Mouse (Mus musculus): ENCODE data around the gene Nostrin.

Gene Nostrin

DNA sequence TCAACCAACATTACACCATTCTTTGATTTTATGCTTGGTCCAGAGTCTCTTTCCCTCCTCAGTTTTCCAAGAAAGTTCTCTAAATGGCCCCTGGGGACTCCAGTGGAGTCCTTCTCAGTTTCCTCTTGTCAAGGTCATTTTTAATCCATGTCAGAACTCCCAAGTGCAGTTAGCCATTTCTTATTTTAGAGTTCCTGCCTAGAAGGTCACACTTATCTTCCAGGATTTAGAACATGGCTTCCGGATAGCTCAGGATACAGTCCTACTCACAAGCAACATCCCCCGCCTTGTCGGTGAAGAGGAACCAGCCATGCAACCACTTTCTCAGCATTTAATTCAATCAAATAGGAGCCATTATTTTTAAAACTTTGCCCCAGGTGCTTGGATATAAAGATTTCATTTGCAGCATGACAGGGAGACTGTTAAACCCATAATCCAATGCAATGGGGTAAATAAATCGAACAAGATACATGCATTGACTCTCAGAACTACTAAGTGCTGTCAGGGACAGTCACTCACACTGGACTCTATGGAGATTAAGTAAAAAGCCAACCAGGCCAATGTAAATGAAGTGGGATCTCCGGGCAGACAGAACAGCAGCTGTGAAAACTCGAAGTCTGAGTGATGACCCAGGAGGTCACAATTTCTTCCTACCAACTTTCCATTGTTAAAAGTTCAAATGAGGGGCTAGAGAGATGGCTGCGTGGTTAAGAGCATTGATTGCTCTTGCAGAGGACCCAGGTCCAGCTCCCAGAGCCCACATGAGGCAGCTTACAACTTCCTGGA lies 6.0 kb upstream of the Nostrin start:
- DNase-seq, result no peak

DNA sequence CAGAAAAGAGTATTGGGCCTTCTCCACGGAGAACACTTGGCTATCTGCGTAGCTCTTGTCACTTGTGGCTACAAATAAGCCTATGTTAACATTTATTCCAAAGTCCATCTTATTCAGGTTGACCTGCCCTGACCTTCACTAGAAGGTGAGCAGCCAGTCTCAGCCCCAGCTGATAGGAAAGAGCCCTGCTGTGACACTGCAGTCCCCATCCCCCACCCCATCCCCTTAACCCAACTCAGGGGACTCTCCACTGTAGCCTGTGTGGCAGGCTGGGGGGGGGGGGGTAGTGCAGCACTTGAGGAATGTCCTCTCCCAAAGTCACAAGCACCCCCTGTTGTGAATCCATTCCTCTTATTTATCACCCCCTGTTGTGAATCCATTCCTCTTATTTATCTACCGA lies 3.6 kb upstream of the Nostrin start:
- DNase-seq, result no peak

DNA sequence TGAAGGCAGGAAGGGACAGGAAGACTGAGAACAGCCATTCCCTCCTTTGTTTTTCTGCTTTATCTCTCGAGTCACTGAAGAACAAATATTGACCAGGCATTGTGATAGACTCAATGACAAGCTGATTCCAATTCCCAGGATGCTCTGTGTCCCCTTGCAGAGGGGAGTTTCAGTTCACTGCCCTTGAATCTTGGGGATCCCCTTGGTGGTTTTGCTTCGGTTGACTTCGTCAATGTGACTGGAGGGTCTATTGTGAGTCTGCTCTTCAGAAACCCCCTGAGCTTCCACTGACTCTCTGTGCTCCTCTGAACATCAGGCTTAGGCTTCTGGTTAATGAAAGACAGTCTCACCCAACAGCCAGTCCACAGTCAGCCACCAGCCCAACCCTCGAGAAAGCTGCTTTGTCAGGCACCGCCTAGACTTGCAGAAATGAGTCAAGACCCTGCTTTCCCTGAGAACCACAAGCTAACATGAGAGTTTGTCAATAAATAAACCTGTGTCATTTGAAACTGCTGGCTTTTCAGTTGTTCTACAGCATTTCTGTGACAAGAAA lies 3.0 kb upstream of the Nostrin start:
- no peak for DNase-seq

DNA sequence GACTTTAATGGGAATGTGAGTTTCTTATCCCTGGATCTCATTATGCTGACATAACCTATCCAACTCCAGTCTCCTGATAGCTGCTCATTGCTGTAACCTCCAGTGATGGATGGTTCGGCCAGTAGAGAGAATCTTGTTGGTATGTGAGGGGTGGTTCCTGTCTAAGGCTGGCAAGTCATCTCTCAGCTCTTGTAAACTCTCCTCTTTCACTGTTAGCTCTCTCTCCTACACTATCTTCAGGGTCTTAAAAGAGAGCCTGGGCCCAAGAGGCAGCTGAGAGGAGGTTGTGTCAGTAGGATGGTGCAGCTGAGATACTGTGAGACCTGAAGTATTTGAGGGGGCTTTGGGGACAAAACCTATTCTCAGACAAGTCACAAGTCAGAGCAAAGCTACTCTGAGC lies 1.4 kb upstream of the Nostrin start:
- DNase-seq, result no peak

DNA sequence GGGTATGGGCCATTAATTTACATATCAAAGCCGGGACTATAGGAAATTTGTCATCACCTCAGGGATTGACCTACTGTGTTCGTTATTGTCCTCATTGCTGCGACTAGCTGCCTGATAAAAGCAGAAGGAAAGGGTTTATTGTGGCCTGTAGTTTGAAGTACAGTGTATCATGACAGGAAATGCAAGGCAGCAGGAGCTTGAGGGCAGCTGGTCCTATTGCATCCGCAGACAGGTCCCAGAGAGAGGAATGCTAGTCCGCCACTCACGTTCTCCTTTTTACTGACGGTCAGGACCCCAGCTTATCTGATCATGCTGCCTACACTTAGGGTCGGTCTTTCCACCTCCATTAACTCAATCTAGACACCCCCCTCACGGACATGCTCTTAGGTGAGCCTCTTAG lies 663 bp upstream of the Nostrin start:
- DNase-seq, result no peak

DNA sequence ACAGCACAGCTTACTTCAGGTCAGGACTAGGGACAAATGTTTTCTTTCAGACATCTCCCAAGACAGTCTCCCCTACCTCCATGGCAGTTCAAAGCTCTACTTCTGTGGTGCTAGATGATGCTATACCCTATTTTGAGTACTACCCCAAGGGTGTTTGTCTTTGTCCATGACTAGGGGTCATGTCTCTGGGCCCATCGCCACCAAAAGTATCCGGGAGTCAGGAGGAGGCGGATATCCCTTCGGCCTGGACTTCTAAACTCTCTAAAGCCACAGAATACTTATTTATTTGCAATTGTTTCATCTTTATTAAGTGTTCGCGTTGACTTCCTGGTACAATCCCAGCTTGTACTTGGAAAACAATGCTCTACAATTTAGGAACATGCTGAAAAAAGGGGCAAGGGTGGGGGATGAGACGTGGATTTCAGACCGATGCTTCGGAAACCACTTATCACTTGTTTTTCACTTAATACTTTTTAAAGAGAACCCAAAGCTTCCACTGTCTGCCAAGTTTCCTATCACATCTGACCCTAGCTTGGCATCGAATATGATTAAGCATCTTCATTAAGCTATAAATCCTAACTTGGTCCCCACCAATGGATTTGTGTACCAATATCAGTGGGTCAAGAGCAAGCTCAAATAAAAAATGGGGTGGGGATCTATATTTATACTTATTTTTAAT lies 1.9 kb downstream of the Nostrin start:
- DNase-seq, result no peak

DNA sequence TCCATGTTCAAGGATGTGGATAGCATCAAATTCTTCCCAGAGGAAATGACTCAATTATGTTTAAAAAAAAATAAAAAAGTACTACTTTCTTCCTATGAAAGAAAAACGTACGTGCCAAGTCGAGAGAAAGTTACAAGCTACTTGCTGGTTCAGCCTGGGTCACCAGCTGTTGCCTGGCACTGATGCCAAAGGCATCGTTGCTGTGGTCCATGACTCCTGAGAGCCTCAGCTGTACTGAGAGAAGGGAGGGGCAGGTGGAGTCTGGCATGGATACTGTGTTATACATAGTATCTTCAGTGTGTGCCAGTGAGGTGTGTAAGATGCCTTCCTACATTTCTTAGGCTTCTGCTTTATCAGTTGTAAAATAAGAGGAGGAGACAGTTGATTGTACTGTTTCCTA lies 3.2 kb downstream of the Nostrin start:
- no peak for DNase-seq

DNA sequence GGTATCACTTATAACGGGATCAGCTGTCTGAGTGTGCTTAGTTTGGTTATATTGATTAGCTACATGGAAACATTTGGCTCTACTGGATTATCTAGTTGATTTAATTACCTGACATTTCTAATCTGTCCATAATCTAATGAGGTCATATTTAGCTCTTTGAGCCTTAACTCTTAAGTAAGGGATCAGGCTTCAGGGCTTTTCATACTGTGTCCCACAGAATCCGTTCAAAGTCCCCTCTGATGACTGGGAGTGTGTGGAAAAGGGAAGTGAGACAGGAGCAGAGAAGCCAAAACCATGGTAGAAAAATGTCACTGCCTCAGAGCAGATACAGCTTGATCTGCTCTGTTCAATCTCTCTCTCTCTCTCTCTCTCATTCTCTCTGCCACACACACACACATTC lies 4.6 kb downstream of the Nostrin start:
- DNase-seq, result no peak

DNA sequence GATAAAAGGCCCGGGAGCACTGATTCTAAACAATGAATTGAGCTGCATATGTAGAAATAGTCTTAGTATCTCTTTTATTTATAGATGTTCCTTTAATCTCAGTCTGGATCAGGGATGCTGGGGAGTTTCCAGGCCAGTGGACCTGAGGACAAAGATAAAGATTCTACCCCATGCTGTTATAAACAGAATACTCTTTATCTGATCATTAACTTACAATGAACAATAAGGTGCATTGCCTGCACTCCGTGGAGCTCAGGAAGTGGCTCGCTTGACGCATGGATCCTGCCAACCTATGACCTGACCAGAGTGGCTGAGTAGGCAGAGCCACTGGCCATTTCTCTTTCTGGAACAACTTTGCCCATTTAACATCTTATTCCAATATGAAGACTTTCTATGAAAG lies 5.2 kb downstream of the Nostrin start:
- no peak for DNase-seq

DNA sequence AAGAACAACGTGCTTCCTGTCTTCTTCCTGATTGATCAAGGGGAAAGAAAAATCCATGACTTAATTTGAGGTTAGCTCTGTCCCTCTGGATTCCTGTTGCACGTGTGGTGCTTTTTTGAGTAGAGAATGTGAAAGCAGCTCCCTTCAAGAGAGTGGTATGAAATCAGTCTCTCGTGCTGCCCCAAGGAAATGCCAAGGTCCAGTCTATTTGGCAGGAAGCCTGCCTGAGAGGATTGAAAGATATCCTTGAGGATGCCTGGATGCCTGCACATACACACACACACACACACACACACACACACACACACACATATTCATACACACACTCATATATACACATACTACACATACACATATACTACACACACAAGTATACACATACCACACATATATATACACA lies 13.1 kb downstream of the Nostrin start:
- no peak for DNase-seq

DNA sequence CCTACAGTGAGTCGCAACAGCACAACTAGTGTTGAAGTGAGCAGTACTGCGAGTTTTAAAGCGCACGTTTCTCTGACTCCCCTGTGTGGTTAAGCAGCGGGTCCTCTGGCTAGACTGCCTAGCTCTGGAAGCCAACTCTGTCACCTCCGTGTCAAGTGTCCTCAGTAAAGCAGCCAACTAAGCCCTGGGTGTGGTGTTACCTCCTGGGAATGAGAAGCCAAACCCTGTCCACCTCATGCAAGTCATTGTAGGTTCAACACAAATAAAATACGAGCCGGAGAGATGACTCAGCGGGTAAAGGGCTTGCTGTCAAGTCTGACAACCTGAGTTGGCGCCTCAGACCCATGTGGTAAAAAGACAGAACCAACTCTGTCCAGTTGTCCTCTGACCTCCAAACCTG lies 13.6 kb downstream of the Nostrin start:
- DNase-seq, result no peak

DNA sequence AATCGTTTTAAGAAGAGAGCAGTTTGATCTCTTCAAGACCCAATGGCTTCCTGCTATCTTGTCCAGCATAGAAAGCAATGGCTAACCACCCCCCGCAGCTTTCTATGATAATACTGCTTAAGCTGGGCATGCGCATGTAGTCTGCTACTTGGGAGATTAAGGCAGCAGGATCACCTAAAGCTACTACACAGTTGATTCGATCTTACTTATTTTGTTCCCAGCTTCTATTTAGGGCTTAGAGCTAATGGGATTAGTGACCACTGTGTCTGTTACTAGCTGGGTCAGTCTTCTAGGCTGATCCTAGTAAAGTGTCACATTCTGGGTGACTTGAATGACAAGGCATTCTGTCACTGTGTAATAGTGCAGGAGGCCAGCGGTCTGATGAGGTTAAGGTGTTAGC lies 15.2 kb downstream of the Nostrin start:
- DNase-seq, result no peak

DNA sequence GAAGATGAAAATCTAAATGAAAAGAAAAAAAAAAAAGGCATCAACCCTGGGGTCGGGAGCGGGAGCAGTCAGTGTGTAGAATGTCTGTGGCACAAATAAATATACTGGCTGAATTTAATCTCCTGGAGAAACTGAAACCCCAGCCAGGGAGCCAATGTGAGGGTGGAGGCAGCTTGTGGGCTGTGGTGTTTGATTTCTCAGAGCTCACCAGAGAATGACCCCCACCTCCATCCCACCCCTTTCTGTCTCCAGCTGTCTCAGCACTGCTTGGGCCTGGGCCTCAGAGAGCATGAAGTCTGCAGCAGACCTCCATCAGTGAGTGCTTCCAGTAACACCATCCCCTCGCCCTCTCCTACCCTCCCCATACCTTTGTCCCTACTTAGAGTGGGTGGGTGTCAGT lies 20.3 kb downstream of the Nostrin start:
- DNase-seq, result no peak

DNA sequence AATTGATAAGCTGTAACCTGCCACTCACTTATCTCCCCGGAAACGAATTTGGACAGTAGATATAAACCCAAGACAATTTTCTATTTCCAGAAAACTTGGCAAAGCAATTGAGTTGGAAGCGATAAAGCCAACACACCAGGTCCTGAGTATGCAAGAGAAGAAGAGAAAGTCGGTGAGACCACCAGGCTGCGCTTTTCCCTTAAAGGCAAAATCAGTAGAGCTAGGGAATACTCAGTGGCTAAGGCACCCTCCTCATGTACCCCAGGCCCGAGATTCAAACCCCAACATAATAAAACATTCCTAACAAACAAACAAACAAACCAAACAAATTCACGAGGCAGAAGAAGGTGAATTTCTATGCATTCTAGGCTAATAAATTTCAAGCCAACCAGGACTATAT lies 20.7 kb downstream of the Nostrin start:
- no peak for DNase-seq

DNA sequence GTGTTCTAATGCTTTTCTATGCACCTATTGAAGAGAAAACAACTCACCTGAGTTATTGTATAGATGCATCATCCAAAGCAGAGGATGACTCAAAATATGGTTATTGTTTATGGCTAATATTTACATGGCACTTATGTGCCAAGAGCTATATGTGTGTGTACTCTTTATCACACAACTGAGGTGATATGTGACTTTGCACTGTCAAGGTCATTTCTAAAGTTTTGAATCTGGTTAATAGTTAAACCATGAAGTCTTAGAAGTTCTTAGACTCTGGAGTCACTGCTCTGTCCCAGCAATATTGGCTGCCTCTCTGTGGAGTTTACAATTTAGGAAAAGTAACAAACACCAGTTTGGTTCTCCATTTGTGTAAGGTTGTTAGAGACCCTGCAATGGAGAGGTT lies 23.3 kb downstream of the Nostrin start:
- DNase-seq, result no peak

DNA sequence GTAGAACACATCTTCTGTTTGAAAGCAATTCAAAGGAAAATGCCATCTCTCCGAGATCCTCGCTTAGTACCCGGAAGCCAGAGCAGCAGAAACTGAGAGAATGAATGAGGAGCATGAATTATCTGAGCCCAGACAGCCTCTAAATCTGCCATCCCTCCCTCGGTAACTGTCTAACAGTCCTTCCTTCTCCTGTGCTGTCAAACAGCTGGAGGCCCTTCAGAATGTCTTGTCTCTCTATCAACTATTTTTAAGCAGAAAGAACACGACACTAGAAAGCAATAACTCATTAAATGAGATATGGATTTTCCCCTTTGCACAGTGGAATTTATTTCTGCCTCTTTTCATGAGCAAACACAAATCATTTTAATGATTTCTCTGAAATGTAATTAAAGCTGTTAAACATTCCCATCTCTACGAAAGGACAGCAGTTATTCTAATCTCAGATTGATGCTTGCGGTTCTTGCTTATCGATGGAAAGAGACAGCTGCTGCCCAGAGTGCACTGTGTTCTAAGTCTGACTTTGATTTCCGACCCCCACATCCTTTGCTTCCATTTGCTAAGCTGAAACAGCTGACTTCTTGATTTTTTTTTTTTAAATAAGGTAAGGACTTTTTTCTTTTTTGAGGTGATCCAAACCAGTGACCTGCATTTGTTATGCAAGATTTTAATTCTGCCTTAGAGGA lies 34.9 kb downstream of the Nostrin start:
- DNase-seq, result no peak

DNA sequence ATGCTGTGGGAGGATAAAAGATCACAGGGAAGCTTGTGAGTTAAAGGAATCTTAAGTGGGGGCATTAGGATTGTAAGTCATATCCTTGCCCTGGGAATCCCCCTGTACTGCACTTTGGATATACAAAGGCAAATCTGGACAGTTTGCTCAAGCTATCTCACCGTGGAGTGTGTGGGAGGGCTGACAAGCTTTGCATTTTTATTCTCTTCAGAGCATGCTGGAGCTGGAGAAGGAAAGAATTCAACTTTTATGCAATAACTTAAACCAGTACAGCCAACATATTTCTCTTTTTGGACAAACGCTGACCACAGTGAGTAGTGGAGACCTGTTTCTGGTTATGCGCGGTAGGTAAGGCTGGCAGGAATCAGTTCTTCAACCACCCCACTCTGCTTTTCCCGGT lies 39.7 kb downstream of the Nostrin start:
- DNase-seq, result no peak

DNA sequence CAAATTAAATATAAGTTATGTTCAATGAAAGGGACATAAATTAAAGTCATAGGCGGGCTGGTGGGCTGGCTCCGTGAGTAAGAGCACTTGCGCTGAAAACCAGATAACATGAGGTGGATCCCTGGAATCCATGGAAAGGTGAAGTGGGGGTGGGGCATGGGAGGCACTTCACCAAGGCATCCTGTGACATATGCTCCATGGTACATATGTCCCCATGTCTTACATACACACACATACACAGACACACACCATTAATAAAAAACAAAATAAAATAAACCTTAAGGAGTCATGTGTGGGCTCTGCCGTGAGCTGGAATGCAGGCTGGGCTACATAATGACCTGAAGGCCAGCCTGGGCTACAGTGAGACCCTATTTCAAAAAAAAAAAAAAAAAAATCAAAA lies 44.1 kb downstream of the Nostrin start:
- DNase-seq, result no peak

DNA sequence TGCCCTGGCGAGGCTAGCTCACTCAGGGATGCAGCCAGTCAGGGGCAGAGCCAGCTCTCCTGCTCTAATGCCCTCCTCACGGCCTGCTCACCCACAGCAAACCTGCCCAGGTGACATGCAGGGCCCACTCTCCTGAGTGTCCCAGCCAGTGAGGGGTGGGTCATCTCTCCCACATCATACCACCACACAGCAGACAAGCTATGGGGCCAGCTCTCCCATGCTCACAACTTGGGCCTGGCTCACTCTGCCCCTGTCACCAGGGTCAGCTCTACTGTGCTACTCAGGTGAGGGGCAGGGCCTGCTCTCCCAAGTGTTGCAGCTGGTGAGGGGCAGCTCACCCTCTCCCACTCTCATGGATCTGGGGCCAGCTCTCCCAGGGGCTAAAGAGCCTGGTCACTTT lies 52.4 kb downstream of the Nostrin start:
- DNase-seq, result no peak

DNA sequence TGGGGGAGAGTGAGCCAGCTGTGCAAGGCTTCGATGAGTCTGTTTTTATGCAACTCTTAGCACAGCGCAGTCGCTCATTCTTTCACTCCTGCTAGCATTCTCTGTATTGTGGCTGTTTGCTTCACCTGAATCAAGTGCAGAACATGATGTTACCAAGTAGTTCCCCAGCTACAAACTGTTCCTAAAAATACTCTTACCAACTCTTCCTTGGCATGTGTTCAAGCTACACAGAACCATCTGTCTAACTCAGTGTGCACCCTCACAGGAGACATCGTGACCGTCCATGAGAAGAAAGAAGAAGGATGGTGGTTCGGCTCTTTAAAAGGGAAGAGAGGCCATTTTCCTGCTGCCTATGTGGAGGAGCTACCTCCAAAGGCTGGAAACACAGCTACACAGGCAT lies 53.1 kb downstream of the Nostrin start:
- DNase-seq, result no peak

DNA sequence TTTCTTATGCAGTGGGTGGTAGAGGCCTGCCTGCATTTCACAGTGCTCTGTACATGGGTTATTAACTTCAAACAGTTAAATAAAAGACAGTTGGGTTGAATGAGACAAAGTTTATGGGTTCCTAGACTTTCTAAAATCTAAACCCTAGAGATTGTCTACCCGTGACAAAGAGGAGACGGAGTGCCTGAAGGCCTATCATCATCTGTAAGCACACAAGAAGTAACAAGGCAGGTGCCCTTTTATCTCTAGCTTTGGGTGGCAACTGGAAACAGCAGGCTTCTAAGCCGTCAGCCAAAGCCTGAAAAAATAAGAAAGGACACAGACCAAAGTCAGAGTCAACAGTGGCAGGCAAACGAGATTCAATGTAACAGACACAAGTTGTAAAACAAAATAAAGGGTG lies 53.6 kb downstream of the Nostrin start:
- no peak for DNase-seq

DNA sequence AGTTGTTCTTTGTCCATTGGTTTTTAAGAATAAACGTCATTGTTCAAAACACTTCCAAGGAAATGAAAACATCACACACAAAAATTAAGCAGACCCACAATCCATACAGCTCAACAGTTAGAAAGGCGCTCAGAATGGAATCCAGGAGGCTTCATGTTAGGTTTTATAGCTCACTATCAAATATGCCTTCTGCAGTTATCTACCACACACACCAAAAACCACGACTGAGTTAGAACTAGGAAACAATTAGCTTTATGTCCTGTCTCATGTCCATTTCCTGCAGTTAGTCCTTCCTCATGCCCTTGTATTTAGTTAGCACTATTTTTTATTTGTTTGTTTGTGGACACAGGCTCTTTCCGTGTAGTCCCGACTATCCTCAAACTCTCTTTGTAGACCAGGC lies 55.5 kb downstream of the Nostrin start:
- DNase-seq, result no peak

DNA sequence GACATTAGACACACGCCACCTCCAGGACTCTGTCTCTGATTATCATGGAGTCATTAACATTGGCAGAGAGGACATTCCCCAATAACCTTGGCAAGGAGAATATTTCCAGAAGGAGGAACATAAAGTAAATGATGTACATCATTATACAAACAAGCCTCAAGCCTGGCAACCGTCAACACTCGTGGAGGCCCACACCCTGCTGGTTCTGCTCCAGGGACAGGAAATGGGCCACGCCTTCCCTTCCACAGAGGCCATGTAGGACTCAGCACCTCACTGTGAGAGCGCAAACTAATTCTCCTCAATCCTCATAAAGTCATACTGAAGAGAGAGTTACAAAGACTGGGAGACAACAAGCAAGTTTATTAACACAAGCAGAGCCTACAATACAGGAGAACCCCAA lies 58.0 kb downstream of the Nostrin start:
- no peak for DNase-seq

DNA sequence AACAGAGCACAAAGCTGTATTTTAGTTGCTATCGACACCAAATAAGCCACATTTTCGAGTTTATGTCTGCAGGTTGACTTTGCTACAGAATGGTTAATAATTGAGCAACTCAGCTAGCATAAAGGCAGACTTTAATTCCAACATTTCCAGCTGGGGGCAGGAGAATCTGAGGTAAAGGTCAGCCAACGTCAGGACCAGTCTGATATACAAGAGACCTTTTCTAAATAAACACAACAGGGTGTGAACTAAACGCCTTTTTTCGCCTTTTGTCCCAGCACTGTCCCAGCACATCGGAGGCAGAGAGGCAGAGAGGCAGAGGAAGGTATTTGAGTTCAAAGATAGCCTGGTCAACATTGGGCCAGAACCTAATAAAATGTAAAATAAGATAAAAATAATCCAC lies 69.6 kb downstream of the Nostrin start:
- DNase-seq, result no peak

Measured in B cell, adult 2 months (primary cell).